Mouse (Mus musculus) left cerebral cortex, adult 2 months (tissue): ENCODE results near the gene Dusp15. TPM values are rescaled to one million over a fixed set of nuclear protein-coding genes. Genes with fewer than 3 reads are reported as not detected.

Experiments used
- DNase-seq, 2 experiments: peaks; one replicate each; pipeline ENCODE4 v3.0.0; 2021 to 2022; ENCODE audit warnings: low spot score in 2 of 2, mixed read lengths in 1 of 2; ENCODE audit errors: extremely low spot score in 1 of 2
- H3K27ac ChIP-seq: fragments of 200-600 bp; 2 replicates; pipeline ENCODE4 v1.8.1; 2022
- H3K4me3 ChIP-seq: fragments of 200-600 bp; 2 replicates; pipeline ENCODE4 v1.8.1; 2022
- CTCF ChIP-seq: fragments of 200-600 bp; IDR thresholded peaks from 2 replicates; pipeline ENCODE4 v1.8.1; 2022; ENCODE audit warnings: antibody characterized with exemption, mild to moderate bottlenecking, moderate library complexity
- intact Hi-C: fragments of 180-260 bp; cut with DNase I; formaldehyde crosslinking; loops from one replicate; pipeline ENCODE4 v1.15.1; 2025
- total RNA-seq, 2 experiments: library from RNA; stranded (reverse); gene quantifications; 2 replicates each; pipeline ENCODE4 v1.2.3; 2021

Dusp15 gene
- total RNA-seq, 2 experiments from 2014 or later, result 16.9 to 20.3 TPM

DNA sequence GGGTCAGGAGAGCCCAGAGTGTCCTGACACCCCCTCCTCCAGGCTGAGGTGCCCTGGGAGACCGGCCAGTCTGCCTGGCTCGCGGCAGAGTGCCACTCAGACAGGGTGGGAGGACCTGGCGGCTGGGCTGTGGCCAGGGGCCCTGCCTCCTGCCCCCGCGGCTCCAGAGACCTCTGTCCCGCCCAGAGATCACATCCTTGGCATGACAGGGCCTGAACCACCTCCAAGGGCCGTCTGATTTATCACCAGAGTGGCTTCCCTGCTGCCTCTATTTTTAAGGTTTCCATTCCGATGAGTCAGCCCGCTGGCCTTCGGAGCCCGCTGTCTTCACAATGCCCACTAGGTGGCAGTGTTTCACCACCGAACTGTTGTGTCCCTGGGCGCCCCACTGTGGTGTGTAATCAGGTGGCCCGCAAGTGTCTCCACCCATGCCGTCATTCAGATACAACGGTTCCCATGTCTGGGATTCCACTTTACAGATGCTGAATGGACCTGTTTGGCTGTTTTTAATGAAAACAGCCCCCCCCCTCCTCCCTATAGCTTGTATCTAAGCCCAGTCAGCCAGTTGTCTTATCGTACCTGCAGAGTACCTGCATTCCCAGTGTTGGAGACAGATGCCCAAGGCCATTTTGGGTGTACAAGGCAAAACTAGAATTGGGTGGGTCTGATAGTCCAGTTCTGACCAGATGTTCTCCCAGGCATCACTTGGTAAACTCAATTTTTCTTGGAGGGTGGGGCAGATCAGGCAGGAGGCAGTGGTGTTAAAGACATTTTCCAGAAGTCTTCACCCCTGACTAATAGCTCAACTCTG is 37.0 kb downstream of the Dusp15 start:
- DNase-seq, result peak; percentile 86 to 92
- intact Hi-C loops, result loop anchor here (1.0 to 10.0 kb wide), 5 partner anchors 101 to 670 kb away; partner anchors contain the start of gene Pdrg1
- TF ChIP-seq CTCF, result peak; percentile 95
- H3K27ac ChIP-seq, result no peak overlapping the region
- H3K4me3 ChIP-seq, result peak overlapping the region; percentile 30

DNA sequence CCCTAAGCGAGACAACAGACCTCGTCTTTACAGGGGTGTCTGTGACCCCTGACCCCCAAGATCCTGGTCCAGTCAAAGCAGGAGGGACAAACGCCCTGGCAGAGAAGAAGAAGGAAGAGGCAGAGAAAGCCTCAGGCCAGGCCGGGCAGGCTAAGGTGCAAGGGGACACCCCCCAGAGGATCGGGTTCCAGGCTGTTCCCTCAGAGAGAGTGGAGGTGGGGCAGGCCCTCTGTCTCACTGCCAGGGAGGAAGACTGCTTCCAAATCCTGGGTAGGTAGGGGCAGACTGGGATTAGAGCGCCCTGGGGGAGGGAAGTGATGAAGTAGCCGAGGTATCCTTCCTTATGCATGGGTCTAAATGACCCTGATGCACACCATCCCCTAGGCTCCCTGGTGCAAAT is 38.0 kb downstream of the Dusp15 start:
- Histone ChIP-seq H3K4me3 (no peak overlapping the region), H3K27ac (no peak overlapping the region)
- DNase-seq, result no peak
- intact Hi-C loops, result loop anchor here (10.0 kb wide), 2 partner anchors 491 to 671 kb away; no protein-coding TSS in a partner anchor
- TF ChIP-seq CTCF, result no peak

DNA sequence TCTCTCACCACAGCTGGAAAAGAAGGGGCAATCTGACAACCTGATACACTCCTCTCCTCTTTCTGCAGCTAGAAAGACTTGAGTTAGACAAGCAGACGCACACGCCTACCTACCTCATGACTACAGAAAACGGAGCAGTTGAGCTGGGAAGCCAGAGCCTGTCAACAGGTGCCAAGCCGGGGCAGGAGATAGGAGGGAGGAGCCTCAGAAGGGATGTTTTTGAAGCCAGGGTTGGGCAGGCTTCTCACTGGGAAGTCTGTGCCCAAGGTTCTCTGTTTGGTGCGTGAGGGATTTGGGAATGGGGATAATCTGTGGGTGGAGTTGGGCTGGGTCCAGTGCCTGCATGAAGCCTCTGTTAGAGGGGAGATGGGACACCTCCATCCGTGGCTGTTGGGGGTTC is 40.1 kb downstream of the Dusp15 start:
- Histone ChIP-seq H3K27ac (no peak overlapping the region), H3K4me3 (no peak overlapping the region)
- no peak for DNase-seq
- intact Hi-C loops, result loop anchor here (10.0 kb wide), 2 partner anchors 493 to 673 kb away; no protein-coding TSS in a partner anchor
- TF ChIP-seq CTCF, result no peak

DNA sequence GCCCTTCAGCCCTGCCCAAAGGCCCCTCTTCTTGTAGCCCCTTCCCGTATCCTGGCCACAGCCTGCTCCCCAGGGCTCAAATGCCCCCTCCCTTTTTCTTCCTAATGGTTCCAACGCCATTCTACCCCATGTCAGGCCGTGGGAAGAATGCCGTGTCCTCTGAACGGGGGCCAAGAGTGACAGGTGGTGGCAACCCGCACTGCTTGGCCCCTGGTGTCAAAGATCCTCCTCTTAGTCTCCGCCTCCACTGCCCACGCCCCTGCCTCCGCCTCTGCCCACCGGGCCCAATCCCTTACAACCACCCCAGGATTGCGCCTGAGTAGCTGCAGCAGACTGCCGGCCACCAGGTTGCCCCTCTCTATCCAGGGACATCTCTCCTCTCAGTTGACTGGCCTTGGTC is 40.5 kb downstream of the Dusp15 start, which contains the start of gene Mylk2:
Gene Mylk2, plus strand, starts transcription at position 322 of the 400 bp plus-strand sequence.
- Histone ChIP-seq H3K27ac (no peak within 1 kb of the TSS), H3K4me3 (no peak within 1 kb of the TSS)
- no peak for DNase-seq
- intact Hi-C loops, result loop anchor here (10.0 kb wide), 2 partner anchors 494 to 674 kb away; no protein-coding TSS in a partner anchor
- no peak for TF ChIP-seq CTCF

DNA sequence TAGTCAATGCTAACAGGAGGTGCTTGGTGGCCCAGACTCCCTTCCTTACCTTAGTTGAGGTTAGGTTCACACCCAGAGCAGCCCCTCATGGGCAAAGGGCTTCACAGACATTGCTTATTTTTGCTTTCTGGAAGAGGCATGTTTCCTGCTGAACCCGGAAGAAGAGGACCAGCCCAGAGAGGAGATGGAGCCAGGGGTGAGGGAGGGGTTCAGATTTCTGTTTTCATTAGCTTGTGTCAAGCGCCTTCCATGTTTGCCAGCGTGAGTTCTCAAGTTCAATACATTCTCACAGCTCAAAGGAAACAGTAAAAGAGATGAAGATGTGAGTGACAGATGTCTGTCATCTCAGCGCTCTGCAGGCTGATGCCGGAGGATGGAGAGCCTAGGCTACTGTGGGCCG is 41.6 kb downstream of the Dusp15 start:
- intact Hi-C loops, result loop anchor here (10.0 kb wide), 2 partner anchors 495 to 675 kb away; no protein-coding TSS in a partner anchor

DNA sequence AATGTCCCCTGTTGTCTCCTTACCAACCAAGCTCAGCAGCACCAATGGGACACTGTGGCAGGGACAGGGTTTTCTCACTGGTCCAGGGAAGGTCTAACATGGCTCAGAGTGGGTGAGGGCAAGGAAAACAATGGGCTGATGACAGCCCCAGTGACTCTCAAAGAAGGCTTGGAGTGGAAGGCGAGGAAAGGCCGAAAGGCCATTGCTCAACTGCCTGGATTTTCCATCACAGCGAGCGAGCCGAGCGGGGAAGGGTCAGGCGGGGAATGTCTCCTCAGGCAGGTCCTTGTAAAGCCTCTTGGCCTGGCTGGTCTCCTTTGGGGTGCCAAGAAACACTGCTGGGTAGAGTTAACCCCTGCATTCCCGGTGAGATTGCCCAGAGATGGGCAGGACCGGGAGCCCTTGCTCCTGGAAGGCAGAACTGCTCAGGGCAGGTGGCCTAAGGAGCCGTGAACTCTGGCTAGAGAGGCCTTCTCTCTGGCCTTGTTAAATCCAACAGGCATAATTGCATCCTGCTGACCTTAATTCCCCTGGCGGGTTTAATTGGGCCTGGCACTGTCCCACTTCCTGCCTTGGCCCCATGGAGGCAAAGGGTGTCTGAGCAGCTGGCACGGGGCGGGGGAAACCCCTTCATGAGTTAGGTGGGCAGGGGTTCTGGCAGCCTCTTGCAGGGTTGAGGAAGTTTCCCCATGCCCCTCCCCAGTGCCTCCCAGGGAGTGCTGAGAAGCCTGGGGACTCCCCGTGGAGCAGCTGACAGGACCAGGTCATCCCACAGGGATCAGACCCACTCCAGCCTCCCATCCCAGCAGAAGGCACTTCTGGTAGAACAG is 44.2 kb downstream of the Dusp15 start:
- no peak for TF ChIP-seq CTCF
- Histone ChIP-seq H3K4me3 (no peak overlapping the region), H3K27ac (no peak overlapping the region)
- DNase-seq, result no peak
- intact Hi-C loops, result no loop called here

More for the DNA sequence above, 41.6 kb downstream of the Dusp15 start:
- Histone ChIP-seq H3K4me3 (no peak overlapping the region), H3K27ac (no peak overlapping the region)
- DNase-seq, result no peak
- no peak for TF ChIP-seq CTCF

DNA sequence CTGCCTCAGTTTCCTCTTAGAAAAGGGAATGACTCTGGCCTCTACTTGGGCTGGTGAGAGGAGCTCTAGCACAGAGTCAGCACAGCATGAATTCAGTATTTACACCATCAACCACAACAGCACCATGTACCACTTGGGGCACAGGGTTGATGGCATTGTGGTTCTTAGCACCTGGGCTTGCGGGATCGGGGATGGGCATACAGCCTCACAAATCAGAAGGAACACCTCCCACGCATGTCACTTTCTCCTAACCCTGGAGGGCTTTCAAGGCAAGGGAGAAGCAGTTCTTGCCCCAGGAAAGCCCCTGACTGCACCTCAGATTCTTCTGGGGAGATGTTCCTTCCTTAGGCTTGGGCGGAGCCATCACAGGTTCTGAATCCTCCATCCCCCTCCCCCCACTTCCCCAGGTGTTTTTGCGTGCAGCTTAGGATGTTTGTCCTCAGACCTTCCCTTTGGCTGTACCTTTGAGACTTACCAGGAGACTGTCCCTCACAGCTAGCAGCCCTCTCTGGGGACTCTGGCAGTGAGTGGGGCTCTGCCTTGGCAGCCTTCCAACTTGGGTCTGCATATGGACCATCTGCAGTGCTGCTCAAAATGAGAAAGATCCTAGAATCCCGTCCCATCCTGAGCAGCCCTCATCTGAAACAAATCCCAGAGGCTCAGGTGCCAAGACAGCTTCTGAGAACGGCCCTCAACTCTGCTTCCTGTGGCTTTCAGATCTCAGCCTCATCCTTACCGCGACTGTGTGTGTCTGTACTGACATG is 45.0 kb downstream of the Dusp15 start:
- TF ChIP-seq CTCF, result no peak
- Histone ChIP-seq H3K27ac (no peak overlapping the region), H3K4me3 (no peak overlapping the region)
- intact Hi-C loops, result no loop called here
- DNase-seq, result no peak

DNA sequence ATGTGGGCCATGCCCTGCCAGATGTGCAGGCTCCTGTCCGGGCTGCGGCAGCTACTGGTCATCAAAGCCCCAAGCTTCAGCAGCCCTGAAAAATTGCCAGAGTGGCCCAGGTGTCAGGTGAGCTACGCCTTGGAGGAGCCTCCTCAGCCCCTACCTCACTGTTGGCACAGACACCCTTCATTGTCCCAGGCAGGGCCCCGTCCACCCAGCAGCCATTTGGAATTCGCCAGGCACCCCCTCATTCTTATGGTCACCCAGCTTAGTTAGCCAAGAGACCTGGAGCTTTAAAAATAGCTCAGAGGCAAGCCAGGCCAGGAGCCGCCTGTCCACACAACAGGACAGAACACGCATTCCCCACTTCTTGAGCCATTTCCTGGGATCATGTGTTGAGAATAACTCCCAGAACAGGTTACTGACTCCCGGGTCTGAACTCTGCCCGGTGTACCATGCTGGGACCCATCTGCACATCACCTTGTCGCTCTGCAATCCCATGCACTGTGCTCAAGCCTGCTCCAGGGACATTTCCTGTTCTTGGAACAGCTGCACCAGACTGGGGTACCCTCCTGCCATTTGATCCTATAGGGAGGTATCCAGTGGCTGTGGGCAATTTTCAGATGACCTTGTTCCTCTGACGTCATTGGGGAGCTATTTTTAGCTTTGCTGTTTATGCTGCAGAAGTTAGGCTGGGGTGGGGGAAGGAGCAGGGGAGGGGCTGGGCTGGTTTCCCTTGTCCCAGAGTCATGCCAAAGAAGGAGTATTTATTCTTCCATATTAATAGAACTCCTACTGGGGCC is 46.3 kb downstream of the Dusp15 start:
- TF ChIP-seq CTCF, result no peak
- intact Hi-C loops, result no loop called here
- DNase-seq, result no peak
- no peak overlapping the region for H3K27ac ChIP-seq
- no peak overlapping the region for H3K4me3 ChIP-seq

DNA sequence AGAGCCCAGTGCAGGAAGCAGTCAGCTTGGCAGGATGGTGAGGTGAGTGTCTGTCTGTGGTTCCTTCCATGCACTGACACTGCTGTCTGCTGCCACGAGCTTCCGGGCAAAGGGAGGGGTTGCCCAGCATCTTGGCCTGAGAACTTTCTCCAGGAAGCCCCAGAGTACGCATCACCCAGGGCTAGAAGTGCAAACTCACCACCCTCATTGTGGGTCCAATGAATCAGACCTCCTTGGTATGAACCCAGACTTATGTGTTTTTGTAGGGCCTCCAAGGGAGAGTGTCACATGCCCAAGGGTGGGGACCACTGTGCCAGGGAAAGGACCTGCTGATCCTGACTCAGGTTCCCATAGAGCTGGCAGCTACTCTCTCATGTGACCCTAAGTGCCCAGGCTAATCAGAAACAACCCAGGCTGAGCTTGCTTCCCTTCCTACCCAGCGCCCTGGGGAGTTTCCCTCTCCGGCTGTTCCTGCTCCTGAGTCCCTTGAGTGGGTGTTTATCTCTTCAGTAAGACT is 47.3 kb downstream of the Dusp15 start:
- H3K4me3 ChIP-seq, result no peak overlapping the region
- DNase-seq, result no peak
- no peak for TF ChIP-seq CTCF
- intact Hi-C loops, result no loop called here
- no peak overlapping the region for H3K27ac ChIP-seq

DNA sequence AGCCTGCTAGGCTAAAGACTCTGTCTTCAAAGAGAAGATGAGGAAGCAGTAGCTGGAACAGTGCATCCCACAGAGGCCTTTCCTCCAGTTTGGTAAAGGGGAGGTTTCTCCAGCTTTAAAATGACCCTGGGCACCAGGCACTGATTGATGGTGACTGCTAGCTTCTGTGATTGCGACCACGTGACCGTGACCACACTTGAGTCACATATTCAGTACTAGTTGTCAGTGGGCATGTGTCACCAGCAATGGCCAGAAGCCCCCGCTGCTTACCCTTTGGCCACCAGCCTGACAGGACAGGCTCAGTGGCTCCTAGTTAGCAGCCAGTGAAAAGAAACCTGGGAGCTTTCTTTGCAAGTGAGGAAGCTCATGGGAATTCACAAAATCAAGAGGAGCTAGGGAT is 47.9 kb downstream of the Dusp15 start:
- Histone ChIP-seq H3K4me3 (no peak overlapping the region), H3K27ac (no peak overlapping the region)
- DNase-seq, result no peak
- TF ChIP-seq CTCF, result no peak
- intact Hi-C loops, result no loop called here
